Mouse (Mus musculus) liver, postnatal 0 days (tissue): ENCODE data around the gene Ankrd60.

Experiments used
- CTCF ChIP-seq: sonication (generic); IDR thresholded peaks from 2 replicates; pipeline ENCODE4 v1.5.1; 2016; ENCODE audit warnings: antibody characterized with exemption, low read depth
- EP300 ChIP-seq: IDR thresholded peaks from 2 replicates; pipeline ENCODE4 v1.6.1; 2016; ENCODE audit warnings: antibody characterized with exemption, low read depth, mild to moderate bottlenecking

DNA sequence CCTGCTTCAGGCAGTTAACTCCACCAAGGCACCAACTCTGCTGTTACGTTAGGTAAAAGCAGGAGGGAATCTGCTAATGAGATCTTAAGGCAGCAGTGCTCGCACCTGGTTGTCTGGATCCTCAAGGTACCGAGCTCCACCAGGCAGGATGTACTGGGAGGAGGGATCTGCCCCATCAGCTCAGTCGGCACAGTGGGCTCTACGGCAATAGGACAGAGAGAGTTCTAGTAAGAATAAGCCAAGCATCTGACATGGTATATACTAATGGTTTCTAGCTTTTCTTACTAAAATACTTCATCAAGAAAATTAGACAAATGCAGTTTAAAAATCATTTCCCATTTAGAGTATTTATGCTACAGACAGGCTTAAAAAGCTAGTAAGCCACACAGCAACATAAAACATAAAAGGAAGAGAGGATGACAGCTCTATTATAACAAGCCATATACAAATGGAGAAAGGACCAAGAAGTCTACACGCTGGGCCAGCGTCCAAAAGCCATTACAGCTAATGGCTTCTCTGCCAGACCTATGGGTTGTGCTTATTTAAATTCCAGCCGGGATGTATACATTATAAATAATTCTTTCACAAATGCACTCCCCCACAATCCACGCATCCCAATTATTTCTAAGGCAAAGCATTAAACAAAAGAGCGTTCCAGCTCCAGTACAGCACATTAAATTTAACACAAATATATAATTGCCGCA lies 37.4 kb upstream of the Ankrd60 start:
- TF ChIP-seq CTCF (no peak), EP300 (no peak)
